Mouse (Mus musculus) embryonic facial prominence, embryonic 10.5 days (tissue): ENCODE measurements around the gene Tex9. TPM values are rescaled to one million over a fixed set of nuclear protein-coding genes. Genes with fewer than 3 reads are reported as not detected.
A peak's percentile ranks its signal among the peaks of the same experiment; 100 is the strongest.
"Not testable (repeated sequence)": the region's sequence is repeated elsewhere in the genome, so short reads cannot be mapped to it uniquely, and the experiment has no call there.

Experiments
- DNase-seq: peaks from one replicate; pipeline ENCODE4 v3.0.0-alpha.2; 2017; ENCODE audit warnings: low spot score
- H3K27ac ChIP-seq: fragments of 300-500 bp; sonication (generic); replicated peaks from 2 replicates; pipeline ENCODE4 v1.5.1; 2016; ENCODE audit warnings: mild to moderate bottlenecking
- H3K27me3 ChIP-seq: fragments of 300-500 bp; sonication (generic); replicated peaks from 2 replicates; pipeline ENCODE4 v1.6.1; 2016; ENCODE audit warnings: low read depth, mild to moderate bottlenecking; ENCODE audit not compliant: poor library complexity, severe bottlenecking
- H3K36me3 ChIP-seq: fragments of 300-500 bp; sonication (generic); replicated peaks from 2 replicates; pipeline ENCODE4 v1.6.1; 2016; ENCODE audit warnings: mild to moderate bottlenecking, moderate library complexity
- H3K4me1 ChIP-seq: fragments of 300-500 bp; sonication (generic); 2 replicates; pipeline ENCODE4 v1.6.1; 2016
- H3K4me3 ChIP-seq: fragments of 300-500 bp; sonication (generic); 2 replicates; pipeline ENCODE4 v1.5.1; 2016; ENCODE audit warnings: mild to moderate bottlenecking, moderate library complexity
- H3K9me3 ChIP-seq: fragments of 300-500 bp; sonication (generic); 2 replicates; pipeline ENCODE4 v1.6.1; 2016; ENCODE audit warnings: mild to moderate bottlenecking
- WGBS: fragments of 180-500 bp; shearing (Covaris S2); methylation state at CpG from one replicate; pipeline ENCODE4 v1.1.7; 2016; 5-methylcytosine and 5-hydroxymethylcytosine counted together
- polyA plus RNA-seq: library from polyadenylated mRNA; unstranded; fragments of >200 nt; fragmentation: Nextera tagmentation; extraction: Ambion mirVana; gene quantifications from 2 replicates; pipeline ENCODE4 v1.2.1, GENCODE M21; 2016

Gene Tex9
- polyA plus RNA-seq, 1 experiment from 2014 or later = 56.9 TPM

DNA sequence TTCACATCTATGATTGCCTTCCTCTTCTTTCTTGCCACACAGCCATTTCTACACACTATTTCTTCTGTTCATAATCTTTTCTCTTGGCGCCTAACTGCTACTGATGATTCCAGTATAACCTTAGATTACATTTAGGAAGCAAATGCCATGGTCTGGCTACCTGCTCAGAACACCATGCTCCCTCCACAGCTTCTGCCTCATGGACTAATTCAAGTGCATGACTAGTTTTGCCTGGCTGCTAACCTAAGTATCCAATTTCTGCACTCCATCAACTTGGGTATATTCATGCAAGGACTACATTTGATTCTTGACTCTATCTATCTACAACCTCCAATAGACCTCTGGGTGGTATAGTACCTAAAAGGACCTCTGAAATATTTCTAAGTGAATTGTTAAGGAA, 22.2 kb downstream of the Tex9 start:
- no peak overlapping the region for H3K27ac ChIP-seq
- H3K27me3 ChIP-seq = no peaks in the 10 kb centered on the region
- 96% methylated on average over 1 of the region's 1 CpGs for WGBS
- no peaks in the 10 kb centered on the region for H3K9me3 ChIP-seq
- peaks cover 79% of the 10 kb centered on the region for H3K36me3 ChIP-seq
- H3K4me3 ChIP-seq = no peak overlapping the region
- H3K4me1 ChIP-seq = no peaks in the 10 kb centered on the region
- no peak for DNase-seq

DNA sequence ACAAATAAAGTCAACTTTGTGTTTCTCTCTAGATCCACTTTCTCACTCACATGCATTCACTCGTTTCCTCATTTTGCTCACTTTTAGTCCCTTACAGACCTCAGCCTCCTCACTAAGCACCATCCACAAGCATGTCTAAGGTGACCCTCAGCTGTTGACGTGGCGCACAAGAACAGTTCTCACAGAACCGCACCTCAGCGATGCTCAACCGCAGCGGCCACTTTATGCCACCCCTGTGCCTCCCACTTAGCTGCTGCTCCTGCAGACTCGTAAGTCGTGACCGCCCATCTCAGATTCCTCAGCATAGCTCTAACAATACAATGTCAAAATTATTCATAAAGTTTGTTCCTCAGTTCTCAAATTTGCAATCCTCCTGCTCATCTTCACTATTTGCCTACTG, 23.4 kb downstream of the Tex9 start:
- Histone ChIP-seq H3K4me1 (no peaks in the 10 kb centered on the region), H3K27me3 (no peaks in the 10 kb centered on the region), H3K27ac (no peak overlapping the region), H3K36me3 (peaks cover 78% of the 10 kb centered on the region), H3K9me3 (no peaks in the 10 kb centered on the region), H3K4me3 (no peak overlapping the region)
- no peak for DNase-seq
- 92% methylated on average over 10 of the region's 10 CpGs for WGBS

DNA sequence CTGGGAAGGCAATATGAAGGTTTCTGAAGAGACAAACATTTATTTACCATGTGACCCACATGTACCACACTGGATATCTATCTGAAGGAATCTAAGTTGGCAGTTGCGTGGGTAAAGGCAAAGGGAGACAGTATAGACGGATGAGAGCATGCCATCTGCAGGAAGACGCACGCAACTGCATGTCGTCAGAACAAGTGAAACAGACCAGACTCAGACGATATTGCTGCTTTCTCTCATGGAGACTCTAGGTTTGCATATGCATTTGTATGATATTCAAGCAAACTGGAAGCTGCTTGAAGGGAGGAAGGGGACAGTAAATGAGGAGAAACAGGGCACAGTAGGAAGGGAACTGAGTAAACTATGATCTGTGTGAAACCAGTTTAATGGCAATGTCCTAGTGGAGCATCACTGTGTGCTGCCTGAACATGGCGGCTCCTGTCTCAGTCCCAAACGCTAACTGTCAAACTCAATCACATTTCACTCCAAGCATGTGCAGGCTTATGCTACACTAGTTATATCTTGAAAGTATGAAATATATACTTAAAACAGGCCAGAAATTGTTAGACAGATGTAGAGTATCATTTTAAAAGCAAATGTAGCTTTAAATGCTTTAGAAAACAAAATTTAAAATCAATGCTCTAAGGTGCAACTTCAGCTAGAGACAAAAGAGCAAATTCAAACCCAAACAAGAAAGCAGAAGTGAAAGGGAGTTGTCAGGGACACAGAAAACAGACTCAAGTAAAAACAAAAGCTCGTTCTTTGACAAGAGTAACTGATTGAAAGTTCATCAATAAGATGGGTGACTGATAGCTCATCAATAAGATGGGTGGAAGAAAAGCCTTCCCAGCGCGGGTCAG, 24.2 kb downstream of the Tex9 start:
- peaks cover 78% of the 10 kb centered on the region for H3K36me3 ChIP-seq
- H3K4me1 ChIP-seq = no peaks in the 10 kb centered on the region
- no peaks in the 10 kb centered on the region for H3K9me3 ChIP-seq
- no peak for DNase-seq
- H3K27me3 ChIP-seq = no peaks in the 10 kb centered on the region
- WGBS = 68% methylated on average over 11 of the region's 11 CpGs
- H3K27ac ChIP-seq = no peak overlapping the region
- no peak overlapping the region for H3K4me3 ChIP-seq

DNA sequence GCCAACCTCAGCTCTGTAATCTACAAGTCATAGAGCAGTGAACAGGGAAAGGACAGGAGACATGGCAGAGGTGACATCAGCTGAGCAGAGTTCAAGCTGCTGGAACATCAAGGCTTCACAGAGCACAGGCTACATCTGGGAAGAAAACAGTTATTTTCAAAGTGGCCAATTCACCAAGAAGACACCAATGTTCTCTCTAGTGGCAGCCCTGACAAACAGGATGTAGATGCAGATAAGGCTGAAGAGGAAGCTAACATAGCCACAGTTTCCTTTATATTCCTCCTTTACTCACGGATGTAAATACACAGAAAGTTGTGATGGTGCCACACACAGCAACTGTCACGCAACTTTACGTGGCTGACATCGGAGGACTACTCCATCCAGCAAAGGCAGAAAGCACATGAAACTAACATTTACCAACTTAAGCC, 26.2 kb downstream of the Tex9 start:
- WGBS = 92% methylated on average over 4 of the region's 4 CpGs
- Histone ChIP-seq H3K27me3 (no peaks in the 10 kb centered on the region), H3K36me3 (peaks cover 81% of the 10 kb centered on the region), H3K27ac (no peak overlapping the region), H3K9me3 (no peaks in the 10 kb centered on the region), H3K4me1 (no peaks in the 10 kb centered on the region), H3K4me3 (no peak overlapping the region)
- no peak for DNase-seq

DNA sequence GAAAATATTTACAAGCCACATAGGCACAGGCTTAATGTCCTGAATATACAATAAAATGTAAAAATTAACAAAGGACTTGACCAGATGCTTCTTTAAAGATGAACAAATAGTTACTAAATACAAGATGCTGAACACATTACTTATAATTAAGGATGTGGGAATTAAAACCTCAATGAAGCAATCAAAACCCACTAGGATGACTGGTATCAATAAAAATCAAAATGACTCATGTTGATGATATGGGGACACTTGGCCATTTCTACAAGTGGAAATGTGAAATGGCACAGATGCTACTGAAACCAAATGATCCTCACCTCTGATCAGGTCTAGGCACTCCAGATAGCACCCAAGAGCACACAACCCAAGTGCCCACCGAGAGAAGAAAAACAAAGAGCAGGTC, 27.2 kb downstream of the Tex9 start:
- H3K4me1 ChIP-seq = no peaks in the 10 kb centered on the region
- no peak overlapping the region for H3K4me3 ChIP-seq
- no peaks in the 10 kb centered on the region for H3K27me3 ChIP-seq
- no peaks in the 10 kb centered on the region for H3K9me3 ChIP-seq
- H3K36me3 ChIP-seq = peaks cover 81% of the 10 kb centered on the region
- DNase-seq = no peak
- no peak overlapping the region for H3K27ac ChIP-seq
- 95% methylated on average over 1 of the region's 1 CpGs for WGBS

DNA sequence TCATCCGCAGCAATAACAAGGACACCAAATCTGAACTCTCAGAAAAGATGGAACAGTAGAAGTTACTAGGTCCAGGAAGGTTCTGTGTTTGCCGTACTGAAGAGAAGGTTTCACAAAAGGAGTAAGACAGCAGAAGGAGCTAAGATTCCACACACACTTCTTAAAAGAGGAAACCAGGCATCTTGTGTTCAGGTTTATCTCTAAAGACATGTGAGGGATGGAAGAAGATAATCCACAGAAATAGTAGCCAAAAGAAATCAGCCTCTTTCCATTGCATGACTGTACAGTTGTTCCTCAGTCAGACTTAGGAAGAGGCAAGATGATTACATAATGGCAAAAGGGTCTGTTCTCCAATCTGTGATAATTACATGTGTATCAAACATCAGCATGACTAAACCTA, 29.6 kb downstream of the Tex9 start:
- no peak for DNase-seq

DNA sequence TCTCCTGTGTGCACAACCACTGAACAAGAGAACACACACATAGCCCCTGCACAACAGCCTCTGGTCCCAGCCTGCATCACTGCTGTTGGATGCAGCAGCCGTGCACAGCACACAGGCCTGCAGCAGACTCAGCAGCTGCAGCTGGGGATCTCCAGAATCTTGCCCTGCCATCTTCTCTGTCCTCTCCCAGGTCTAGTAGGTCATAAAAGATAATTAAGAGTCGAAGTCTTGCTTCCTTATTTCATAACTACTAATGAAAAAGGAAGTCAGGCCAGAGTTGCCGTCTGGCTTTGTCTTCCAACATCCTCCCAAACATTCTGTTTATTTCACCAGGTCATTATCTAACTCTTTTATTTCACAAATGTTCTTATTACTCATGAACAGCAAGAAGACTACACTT, 31.2 kb downstream of the Tex9 start:
- H3K4me1 ChIP-seq = no peaks in the 10 kb centered on the region
- H3K4me3 ChIP-seq = no peak overlapping the region
- no peaks in the 10 kb centered on the region for H3K9me3 ChIP-seq
- DNase-seq = no peak
- H3K27me3 ChIP-seq = no peaks in the 10 kb centered on the region
- peaks cover 91% of the 10 kb centered on the region for H3K36me3 ChIP-seq
- WGBS = 90% methylated on average over 3 of the region's 3 CpGs
- H3K27ac ChIP-seq = no peak overlapping the region

More for the DNA sequence above, 29.6 kb downstream of the Tex9 start:
- H3K4me3 ChIP-seq = no peak overlapping the region
- no peaks in the 10 kb centered on the region for H3K9me3 ChIP-seq
- H3K36me3 ChIP-seq = peaks cover 86% of the 10 kb centered on the region
- 94% methylated on average over 2 of the region's 2 CpGs for WGBS
- H3K27me3 ChIP-seq = no peaks in the 10 kb centered on the region
- H3K27ac ChIP-seq = no peak overlapping the region
- H3K4me1 ChIP-seq = no peaks in the 10 kb centered on the region

DNA sequence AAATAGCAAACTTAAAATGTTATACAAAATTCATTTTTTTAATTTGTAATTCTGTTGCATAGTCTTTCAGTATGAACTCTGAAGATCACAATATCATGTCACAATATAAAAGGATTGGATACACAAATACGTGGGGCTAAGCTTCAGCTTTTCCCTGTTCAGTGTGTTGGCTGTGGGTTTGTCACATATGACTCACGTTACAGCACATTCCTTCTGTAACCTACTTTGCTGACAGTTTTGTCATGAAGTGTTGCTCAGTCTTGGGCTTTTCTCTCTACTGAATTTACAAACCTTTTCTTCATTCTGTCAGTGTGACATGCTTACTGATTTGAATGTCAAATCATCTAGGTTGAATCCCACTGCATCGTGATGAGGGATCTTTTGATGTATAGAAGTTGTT, 32.3 kb downstream of the Tex9 start:
- no peak for DNase-seq
- Histone ChIP-seq H3K9me3 (no peaks in the 10 kb centered on the region), H3K27ac (no peak overlapping the region), H3K27me3 (no peaks in the 10 kb centered on the region), H3K4me1 (no peaks in the 10 kb centered on the region), H3K4me3 (no peak overlapping the region), H3K36me3 (peaks cover 96% of the 10 kb centered on the region)
- WGBS = 86% methylated on average over 3 of the region's 3 CpGs

DNA sequence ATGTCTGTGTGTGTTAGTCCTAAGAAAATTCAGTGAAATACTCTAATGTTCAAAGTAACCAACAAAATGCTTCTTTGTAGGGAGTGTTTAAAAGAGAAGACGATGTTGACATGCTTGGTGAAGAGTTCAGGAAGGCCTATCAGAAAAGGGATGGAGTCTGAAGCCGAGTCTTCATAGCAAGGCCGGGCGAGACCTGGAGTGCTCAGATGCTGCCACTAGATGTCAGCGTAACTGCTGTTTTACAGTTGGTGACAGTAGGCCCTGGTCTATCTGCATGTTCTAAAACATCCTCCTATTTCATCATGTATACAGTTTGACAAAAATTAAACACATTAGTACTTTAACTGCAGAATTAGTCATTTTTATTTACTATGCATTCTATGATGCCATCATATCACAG, 33.8 kb downstream of the Tex9 start:
- Histone ChIP-seq H3K4me1 (no peaks in the 10 kb centered on the region), H3K27ac (no peak overlapping the region), H3K27me3 (no peaks in the 10 kb centered on the region), H3K4me3 (no peak overlapping the region), H3K9me3 (no peaks in the 10 kb centered on the region), H3K36me3 (peaks cover 94% of the 10 kb centered on the region)
- WGBS = 23% methylated on average over 5 of the region's 5 CpGs
- DNase-seq = peak; percentile 56

DNA sequence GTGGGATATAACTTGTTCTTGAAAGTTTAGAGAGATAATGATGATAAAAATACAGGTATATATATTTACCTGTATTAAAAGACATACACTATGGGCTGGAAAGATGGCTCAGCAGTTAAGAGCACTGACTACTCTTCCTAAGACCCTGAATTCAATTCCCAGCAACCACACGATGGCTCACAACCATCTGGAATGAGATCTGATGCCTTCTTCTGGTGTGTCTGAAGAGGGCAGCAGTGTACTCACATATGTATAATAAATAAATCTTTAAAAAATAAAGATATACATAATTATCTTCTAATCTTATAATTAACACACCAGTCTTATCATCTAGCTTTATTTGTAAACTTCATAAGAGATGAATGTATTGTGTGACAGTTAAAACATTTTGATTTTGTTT, 35.6 kb downstream of the Tex9 start:
- 50% methylated on average over 1 of the region's 1 CpGs for WGBS
- no peaks in the 10 kb centered on the region for H3K4me1 ChIP-seq

DNA sequence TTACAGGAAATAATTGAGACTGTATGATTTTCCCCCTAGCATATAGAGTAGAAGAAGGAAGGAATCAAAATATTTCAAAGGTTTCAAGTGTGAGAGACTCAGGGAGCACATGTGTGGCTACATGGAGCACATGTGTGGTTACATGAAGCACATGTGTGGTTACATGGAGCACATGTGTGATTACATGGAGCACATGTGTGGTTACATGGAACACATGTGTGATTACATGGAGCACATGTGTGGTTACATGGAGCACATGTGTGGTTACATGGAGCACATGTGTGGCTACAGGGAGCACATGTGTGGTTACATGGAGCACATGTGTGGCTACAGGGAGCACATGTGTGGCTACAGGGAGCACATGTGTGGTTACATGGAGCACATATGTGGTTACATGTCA, 37.7 kb downstream of the Tex9 start:
- H3K36me3 ChIP-seq = peaks cover 97% of the 10 kb centered on the region
- not testable (repeated sequence) for H3K27ac ChIP-seq, H3K4me3 ChIP-seq, H3K27me3 ChIP-seq, DNase-seq, H3K9me3 ChIP-seq, H3K4me1 ChIP-seq

More for the DNA sequence above, 35.6 kb downstream of the Tex9 start:
- Histone ChIP-seq H3K4me3 (no peak overlapping the region), H3K36me3 (peaks cover 97% of the 10 kb centered on the region), H3K9me3 (no peaks in the 10 kb centered on the region), H3K27ac (no peak overlapping the region), H3K27me3 (no peaks in the 10 kb centered on the region)
- no peak for DNase-seq

DNA sequence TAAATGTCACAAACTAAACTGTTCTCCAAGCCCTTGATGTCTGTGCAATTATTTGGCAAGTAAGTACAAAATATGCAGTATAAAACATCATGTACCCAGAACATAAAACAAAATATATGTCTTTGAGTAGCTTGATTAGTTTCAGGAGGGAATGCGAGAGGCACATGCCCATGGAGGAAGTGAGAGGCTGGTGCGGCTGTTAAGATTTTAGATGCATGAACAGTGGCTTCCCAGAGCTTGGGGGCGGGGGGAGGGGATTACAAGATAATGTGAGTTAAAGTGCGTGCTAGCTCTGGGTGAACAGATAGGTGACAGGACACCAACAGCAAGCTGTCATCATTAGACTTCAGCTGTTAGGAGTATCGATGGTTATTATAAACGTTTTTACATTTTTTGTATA, 40.9 kb downstream of the Tex9 start:
- H3K4me3 ChIP-seq = no peak overlapping the region
- DNase-seq = no peak
- H3K9me3 ChIP-seq = no peaks in the 10 kb centered on the region
- H3K36me3 ChIP-seq = peaks cover 97% of the 10 kb centered on the region
- 91% methylated on average over 6 of the region's 6 CpGs for WGBS
- no peaks in the 10 kb centered on the region for H3K27me3 ChIP-seq
- no peak overlapping the region for H3K27ac ChIP-seq
- H3K4me1 ChIP-seq = no peaks in the 10 kb centered on the region

DNA sequence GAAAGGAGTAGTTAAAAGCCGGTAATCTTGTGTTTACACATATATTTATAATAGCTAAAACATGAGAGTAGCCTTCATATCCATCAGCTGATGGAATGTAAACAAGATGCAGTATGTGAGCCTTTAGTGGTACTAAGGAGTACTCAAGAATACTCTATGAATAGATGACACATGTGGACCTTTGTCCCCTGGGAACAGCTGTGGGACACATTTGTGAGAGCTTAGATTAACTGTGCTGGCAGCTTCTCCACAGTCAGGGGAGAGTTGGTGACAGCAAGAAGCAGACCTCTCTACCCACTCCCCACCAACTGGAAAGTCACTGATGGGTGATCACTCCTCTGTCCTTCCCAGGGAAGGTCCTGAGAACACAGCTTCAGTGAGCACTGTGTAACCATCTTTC, 41.6 kb downstream of the Tex9 start:
- Histone ChIP-seq H3K27ac (no peak overlapping the region), H3K36me3 (peaks cover 98% of the 10 kb centered on the region)
- 93% methylated on average over 1 of the region's 1 CpGs for WGBS

More for the DNA sequence above, 41.6 kb downstream of the Tex9 start:
- no peak for DNase-seq
- H3K4me1 ChIP-seq = no peaks in the 10 kb centered on the region
- no peak overlapping the region for H3K4me3 ChIP-seq
- H3K9me3 ChIP-seq = no peaks in the 10 kb centered on the region
- no peaks in the 10 kb centered on the region for H3K27me3 ChIP-seq
